ENCODE assay signal across 15 mouse cellular contexts in genomic region chr7:138863950-138864572, GRCm38 (mm10). TPM values are rescaled to one million over a fixed set of nuclear protein-coding genes. Genes with fewer than 3 reads are reported as not detected.
DNase-seq lines count a peak whose midpoint lies in the region; ATAC-seq and TF ChIP-seq lines count a peak whose summit lies in the region.
"Had no signal": no experiment of that assay in that cellular context is flagged by ENCODE, and none has a peak within 500 bp of the region (broad histone marks: within the 10 kb centered on the region; RNA-seq: fewer than 3 reads in every experiment).

No protein-coding gene starts in this region.

- no peak for ATAC-seq in kidney, embryonic 15.5 days (replicated peaks; ENCODE audit: low FRiP score)
- ATAC-seq: intestine, embryonic 16.5 days; liver, embryonic 12.5 days had no signal

- peaks cover 6% of the 10 kb centered on the region for H3K4me1 ChIP-seq in embryonic fibroblast, embryonic 13.5 days (ENCODE audit: control insufficient read depth, insufficient read depth, low read length)
- H3K4me1 ChIP-seq in kidney, embryonic 15.5 days: no peaks in the 10 kb centered on the region

- 0 out of 2 replicates have a peak overlapping the region, but pooled peaks have one; percentile 46 for H3K27ac ChIP-seq in layer of hippocampus, adult 2 months
- peak overlapping the region; percentile 20; the same call in 1 of the 2 replicates for H3K27ac ChIP-seq in embryonic fibroblast, embryonic 13.5 days (ENCODE audit: insufficient read depth, low read length)
- H3K27ac ChIP-seq in kidney, embryonic 15.5 days: no peak overlapping the region
- H3K27ac ChIP-seq: hindbrain, embryonic 13.5 days; liver, embryonic 12.5 days had no signal

- no peak overlapping the region for H3K4me3 ChIP-seq in layer of hippocampus, adult 2 months
- no peak overlapping the region for H3K4me3 ChIP-seq in embryonic fibroblast, embryonic 13.5 days (ENCODE audit: insufficient read depth, low read length)
- no peak overlapping the region for H3K4me3 ChIP-seq in kidney, embryonic 15.5 days (replicated peaks)
- H3K4me3 ChIP-seq: hindbrain, embryonic 13.5 days; liver, embryonic 12.5 days had no signal

- no peaks in the 10 kb centered on the region for H3K27me3 ChIP-seq in kidney, embryonic 15.5 days
- H3K27me3 ChIP-seq: hindbrain, embryonic 13.5 days; liver, embryonic 12.5 days had no signal

- no peak for TF ChIP-seq POLR2A in embryonic fibroblast, embryonic 13.5 days (IDR thresholded peaks at IDR 0.05; ENCODE audit: low read depth, low read length)

- no peak overlapping the region for H3K4me2 ChIP-seq in kidney, embryonic 15.5 days
- H3K4me2 ChIP-seq: hindbrain, embryonic 13.5 days; liver, embryonic 12.5 days had no signal

- peaks cover 21% of the 10 kb centered on the region for H3K36me3 ChIP-seq in kidney, embryonic 15.5 days

- no peak for TF ChIP-seq CTCF in layer of hippocampus, adult 2 months (conservative IDR thresholded peaks at IDR 0.05)
- TF ChIP-seq CTCF in embryonic fibroblast, embryonic 13.5 days (IDR thresholded peaks at IDR 0.05; ENCODE audit: borderline replicate concordance, insufficient read depth, low read length): no peak

- DNase-seq in cerebellum, adult 18-20 months: peak; percentile 34 to 36
- DNase-seq in cerebellum, adult 11-12 months: no peak
- DNase-seq in layer of hippocampus, adult 2 months (ENCODE audit: low spot score in 2 of 2): no peak
- no peak for DNase-seq in layer of hippocampus, postnatal 10 days (ENCODE audit: low spot score in 2 of 2)
- no peak for DNase-seq in urinary bladder, adult 2 months (ENCODE audit: low spot score)
- DNase-seq in heart, adult 8-10 months (ENCODE audit: low spot score): no peak
- DNase-seq: adrenal gland, postnatal 14 days; kidney, postnatal 36 days; thymus, postnatal 36 days had no signal

- WGBS in kidney, embryonic 15.5 days: 66% methylated on average over 3 of the region's 3 CpGs

- no peaks in the 10 kb centered on the region for H3K9me3 ChIP-seq in kidney, embryonic 15.5 days (replicated peaks)
- H3K9me3 ChIP-seq: G1E; hindbrain, embryonic 13.5 days; liver, embryonic 12.5 days had no signal

- H3K9ac ChIP-seq in kidney, embryonic 15.5 days: no peak overlapping the region
- H3K9ac ChIP-seq: hindbrain, embryonic 13.5 days; liver, embryonic 12.5 days had no signal

RNA-seq across cellular contexts. Expression of gene Mapk1ip1, which starts 18.0 kb away (rescaled TPM):
- total RNA-seq in layer of hippocampus, adult 2 months (2021): 10 to 100 TPM; 49.6 to 52.4 TPM
- 10 to 100 TPM; 38.5 to 38.6 TPM for total RNA-seq in layer of hippocampus, postnatal 10 days (2021)
- polyA plus RNA-seq in embryonic fibroblast, embryonic 13.5 days (2011; ENCODE audit: insufficient read length, low read depth, missing spikeins): 9.3 and 12.4 TPM in 2 replicates
- 14.5 and 15.3 TPM in 2 replicates for polyA plus RNA-seq in kidney, embryonic 15.5 days (2015; fragmentation: Nextera tagmentation; extraction: Ambion mirVana)
- polyA plus RNA-seq in urinary bladder, adult 2 months (2012; rRNA removed): 43.6 and 47.4 TPM in 2 replicates
- total RNA-seq in heart, adult 8-10 months (2022): 10 to 100 TPM; 16.6 to 26.6 (median 20.8) TPM

RNA-seq across cellular contexts. Expression of gene Ppp2r2d, which starts 18.2 kb away (rescaled TPM):
- 10 to 100 TPM; 62.2 to 62.8 TPM for total RNA-seq in layer of hippocampus, adult 2 months (2021)
- 10 to 100 TPM; 93.4 to 95.9 TPM for total RNA-seq in layer of hippocampus, postnatal 10 days (2021)
- polyA plus RNA-seq in embryonic fibroblast, embryonic 13.5 days (2011; ENCODE audit: insufficient read length, low read depth, missing spikeins): 49.2 and 69.8 TPM in 2 replicates
- polyA plus RNA-seq in kidney, embryonic 15.5 days (2015; fragmentation: Nextera tagmentation; extraction: Ambion mirVana): 35.1 and 37.3 TPM in 2 replicates
- 36.9 and 38.5 TPM in 2 replicates for polyA plus RNA-seq in urinary bladder, adult 2 months (2012; rRNA removed)
- total RNA-seq in heart, adult 8-10 months (2022): 10 to 100 TPM; 35.5 to 40.4 (median 37.9) TPM

RNA-seq across cellular contexts. Expression of gene Bnip3, which starts 45.3 kb away (rescaled TPM):
- total RNA-seq in layer of hippocampus, adult 2 months (2021): 100 to 1,000 TPM in 1 of 2 experiments, 10 to 100 TPM in 1; 96.5 to 112 TPM
- total RNA-seq in layer of hippocampus, postnatal 10 days (2021): 100 to 1,000 TPM; 106 to 113 TPM
- polyA plus RNA-seq in embryonic fibroblast, embryonic 13.5 days (2011; ENCODE audit: insufficient read length, low read depth, missing spikeins): 55.0 and 60.7 TPM in 2 replicates
- 105 and 106 TPM in 2 replicates for polyA plus RNA-seq in kidney, embryonic 15.5 days (2015; fragmentation: Nextera tagmentation; extraction: Ambion mirVana)
- polyA plus RNA-seq in urinary bladder, adult 2 months (2012; rRNA removed): 55.6 and 61.9 TPM in 2 replicates
- 100 to 1,000 TPM; 229 to 488 (median 281) TPM for total RNA-seq in heart, adult 8-10 months (2022)

Comparison
In these comparisons a context has a peak if more than half of its experiments do, and no peak if none do; other contexts are left out.
1. DNase-seq: peak in cerebellum, adult 18-20 months (2 of 2); none in cerebellum, adult 11-12 months (single experiment), layer of hippocampus, adult 2 months (0 of 2), layer of hippocampus, postnatal 10 days (0 of 2), urinary bladder, adult 2 months (single experiment) and heart, adult 8-10 months (single experiment).